Mouse (Mus musculus) heart, postnatal 10 days (tissue): Measurements from ENCODE around the gene Cdhr1. TPM values are rescaled to one million over a fixed set of nuclear protein-coding genes. Genes with fewer than 3 reads are reported as not detected.

ENCODE experiments used
- DNase-seq, 2 experiments: peaks; one replicate each; pipeline ENCODE4 v3.0.0; 2021
- intact Hi-C: fragments of 180-260 bp; cut with DNase I; formaldehyde crosslinking; loops from one replicate; pipeline ENCODE4 v1.15.1; 2025
- total RNA-seq, 2 experiments: library from RNA; stranded (reverse); gene quantifications; 2 replicates each; pipeline ENCODE4 v1.2.3; 2021

Gene Cdhr1
- total RNA-seq, 2 experiments from 2014 or later, result 0.07 TPM; not detected in 1

- DNase-seq, result no peak
- intact Hi-C loops, result no loop called here
These were observed 14.4 kb downstream of the Cdhr1 start for GRCm38 (mm10) chr14:37083755-37084154.

- intact Hi-C loops, result no loop called here
These were observed 17.4 kb downstream of the Cdhr1 start for GRCm38 (mm10) chr14:37080724-37081123.

GRCm38 (mm10) chr14:37068516-37068915 lies 29.6 kb downstream of the Cdhr1 start:
- intact Hi-C loops, result no loop called here
- DNase-seq, result peak; percentile 68 to 72

More at GRCm38 (mm10) chr14:37080724-37081123, 17.4 kb downstream of the Cdhr1 start:
- DNase-seq, result no peak

GRCm38 (mm10) chr14:37067629-37068028 lies 30.5 kb downstream of the Cdhr1 start, which contains the start of gene Lrit2:
Gene Lrit2, plus strand, starts transcription at chr14:37067929.
- intact Hi-C loops, result no loop called here
- DNase-seq, result no peak

- intact Hi-C loops, result no loop called here
- no peak for DNase-seq
These were observed 31.5 kb downstream of the Cdhr1 start for GRCm38 (mm10) chr14:37066636-37067035.

- intact Hi-C loops, result no loop called here
- DNase-seq, result no peak
These were observed 33.3 kb downstream of the Cdhr1 start for GRCm38 (mm10) chr14:37064849-37065248.

- intact Hi-C loops, result no loop called here
- DNase-seq, result no peak
These were observed 49.2 kb downstream of the Cdhr1 start, which contains the start of gene Rgr for GRCm38 (mm10) chr14:37048914-37049410. Gene Rgr, minus strand, starts transcription at chr14:37048964.

GRCm38 (mm10) chr14:37034432-37034831 lies 63.7 kb downstream of the Cdhr1 start:
- peak in 1 of 2 experiments; percentile 2 for DNase-seq
- intact Hi-C loops, result loop anchor here (5.0 kb wide), 2 partner anchors 82 to 97 kb away; no protein-coding TSS in a partner anchor

GRCm38 (mm10) chr14:37033241-37033640 lies 64.9 kb downstream of the Cdhr1 start:
- peak; percentile 69 to 81 for DNase-seq
- intact Hi-C loops, result loop anchor here (1.0 to 5.0 kb wide), 3 partner anchors 81 to 166 kb away; no protein-coding TSS in a partner anchor

- DNase-seq, result no peak
These were observed 65.6 kb downstream of the Cdhr1 start for GRCm38 (mm10) chr14:37032481-37033104.

GRCm38 (mm10) chr14:37028555-37028954 lies 69.6 kb downstream of the Cdhr1 start:
- intact Hi-C loops, result no loop called here
- no peak for DNase-seq

More at GRCm38 (mm10) chr14:37032481-37033104, 65.6 kb downstream of the Cdhr1 start:
- intact Hi-C loops, result loop anchor here (1.0 to 5.0 kb wide), 3 partner anchors 80 to 165 kb away; no protein-coding TSS in a partner anchor

GRCm38 (mm10) chr14:37027951-37028350 lies 70.2 kb downstream of the Cdhr1 start:
- no peak for DNase-seq
- intact Hi-C loops, result no loop called here

Other genes with a start within 250 kb of the Cdhr1 start
- gene Ccser2, start 129.6 kb downstream of the Cdhr1 start, total RNA-seq, result 100 to 1,000 TPM; 106 to 115 TPM
- not detected for gene Rgr, start 49.4 kb downstream of the Cdhr1 start, total RNA-seq
- not detected for gene Lrit1, start 43.5 kb downstream of the Cdhr1 start, total RNA-seq
- gene Lrit2, start 30.4 kb downstream of the Cdhr1 start, total RNA-seq, result not detected
- under 1 TPM; 0.37 to 0.60 TPM for gene 2610528A11Rik, start 15.7 kb upstream of the Cdhr1 start, total RNA-seq
- 100 to 1,000 TPM; 503 to 525 TPM for gene Ghitm, start 36.9 kb upstream of the Cdhr1 start, total RNA-seq